Mouse (Mus musculus) kidney, adult 2 months (tissue): ENCODE data around the gene Gabpa.

Source experiments
- CTCF ChIP-seq: fragments of 200-500 bp; conservative IDR thresholded peaks from 2 replicates; pipeline ENCODE4 v1.5.1; 2011; ENCODE audit warnings: low read depth, mild to moderate bottlenecking, control low read depth, low read length, moderate library complexity, mixed read lengths; ENCODE audit not compliant: insufficient read depth, insufficient read length
- POLR2A ChIP-seq: fragments of 200-500 bp; IDR thresholded peaks from one replicate; pipeline ENCODE4 v1.6.1; 2011; ENCODE audit warnings: low read depth, low read length, control low read depth

DNA sequence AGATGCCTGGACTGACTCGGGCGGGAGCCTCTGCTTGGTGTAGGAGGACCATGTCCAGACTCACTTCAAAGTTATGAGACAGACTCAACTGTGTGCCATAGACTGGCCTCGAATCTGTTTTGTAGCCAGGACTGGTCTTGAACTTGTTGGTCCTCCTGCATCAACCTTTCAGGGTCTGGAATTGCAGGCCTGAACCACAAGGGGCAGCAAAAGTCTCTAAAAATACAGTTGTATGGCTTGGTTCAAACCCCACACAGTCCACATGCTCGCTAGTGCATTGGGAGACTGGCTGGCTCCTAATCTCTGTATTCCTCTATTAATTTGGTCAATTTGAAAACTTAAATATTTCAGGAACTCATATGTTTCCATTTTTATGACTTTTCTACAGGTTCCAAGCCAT, 68.3 kb downstream of the Gabpa start:
- TF ChIP-seq POLR2A (no peak), CTCF (no peak)
